Mouse (Mus musculus): ENCODE results near the gene Fam173a. TPM values are rescaled to one million over a fixed set of nuclear protein-coding genes. Genes with fewer than 3 reads are reported as not detected.

Fam173a gene
- 45.1 and 48.5 TPM in 2 replicates for polyA plus RNA-seq (2012; rRNA removed)

GRCm38 (mm10) chr17:25792615-25793014 is at the start of gene Fam173a:
Fam173a (minus strand) TSS chr17:25792901.

GRCm38 (mm10) chr17:25841117-25841880 is 48.6 kb upstream of the Fam173a start, which contains the start of gene Gm20683:
Gm20683 (minus strand) TSS chr17:25841763.

GRCm38 (mm10) chr17:25837076-25837410 is 44.3 kb upstream of the Fam173a start, which contains the start of gene Rhbdl1:
Rhbdl1 (minus strand) TSS chr17:25837295.

GRCm38 (mm10) chr17:25833291-25833663 is 40.6 kb upstream of the Fam173a start, which contains the start of gene Stub1:
Stub1 (minus strand) TSS chr17:25833404.

DNA sequence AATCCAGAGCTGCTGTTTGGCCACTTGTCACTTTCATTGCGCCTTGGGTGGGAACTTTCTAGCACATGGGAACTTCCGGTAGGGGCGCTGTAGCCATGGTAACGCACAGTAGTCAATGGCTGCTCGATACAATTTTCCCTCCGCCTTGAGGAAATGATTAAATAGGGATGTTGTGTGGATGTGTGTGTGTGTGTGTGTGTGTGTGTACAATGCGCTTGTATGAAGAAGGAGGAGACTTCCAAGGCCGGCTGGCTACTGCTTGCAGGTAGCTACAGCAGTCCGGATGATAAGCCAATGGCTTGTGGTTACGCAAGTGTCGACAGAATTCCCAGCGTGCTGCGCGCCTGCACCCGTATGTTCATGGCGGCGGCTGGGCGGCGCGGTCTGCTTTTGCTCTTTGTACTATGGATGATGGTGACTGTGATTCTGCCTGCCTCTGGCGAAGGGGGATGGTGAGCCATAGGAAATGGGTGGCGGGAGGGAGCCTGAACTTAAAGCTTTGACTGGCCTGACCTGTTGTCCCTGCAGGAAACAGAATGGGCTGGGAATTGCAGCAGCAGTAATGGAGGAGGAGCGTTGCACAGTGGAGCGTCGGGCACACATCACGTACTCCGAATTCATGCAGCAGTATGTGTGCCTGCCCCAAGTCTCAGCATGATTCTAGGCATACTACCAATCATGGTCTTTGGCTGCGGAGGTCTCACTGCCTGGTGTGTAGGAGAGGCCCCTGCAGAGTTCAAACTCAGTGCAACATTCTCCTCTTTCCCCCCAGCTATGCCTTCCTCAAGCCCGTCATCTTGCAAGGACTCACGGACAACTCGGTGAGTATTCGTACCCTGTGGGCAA is 36.2 kb upstream of the Fam173a start, which contains the start of gene Jmjd8:
Gene Jmjd8, plus strand, starts transcription at position 156 of the 846 bp plus-strand sequence.

DNA sequence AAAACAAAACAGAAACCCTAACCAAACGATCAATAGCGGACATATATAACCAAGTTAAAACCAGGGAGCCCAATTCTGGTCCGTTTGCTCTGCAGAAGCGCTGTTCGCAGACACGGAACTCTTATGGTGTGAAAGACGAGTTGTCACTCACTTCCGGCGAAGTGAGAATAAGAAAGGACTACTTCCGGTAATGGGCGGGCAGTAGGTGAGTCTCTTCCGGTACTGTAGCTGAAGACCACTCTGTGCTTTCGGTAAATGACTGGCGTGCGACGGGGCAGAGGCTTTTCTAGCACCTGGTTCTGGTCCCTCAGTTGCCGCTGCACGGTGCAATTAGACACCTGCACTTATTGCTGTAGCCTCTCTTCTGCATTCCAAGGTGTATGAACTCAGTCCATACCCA is 30.8 kb upstream of the Fam173a start, which contains the start of gene Wdr24:
Gene Wdr24, plus strand, starts transcription at position 176 of the 400 bp plus-strand sequence.

GRCm38 (mm10) chr17:25808789-25809605 is 16.3 kb upstream of the Fam173a start, which contains the start of gene Fbxl16:
Fbxl16 (plus strand) TSS chr17:25809085.

DNA sequence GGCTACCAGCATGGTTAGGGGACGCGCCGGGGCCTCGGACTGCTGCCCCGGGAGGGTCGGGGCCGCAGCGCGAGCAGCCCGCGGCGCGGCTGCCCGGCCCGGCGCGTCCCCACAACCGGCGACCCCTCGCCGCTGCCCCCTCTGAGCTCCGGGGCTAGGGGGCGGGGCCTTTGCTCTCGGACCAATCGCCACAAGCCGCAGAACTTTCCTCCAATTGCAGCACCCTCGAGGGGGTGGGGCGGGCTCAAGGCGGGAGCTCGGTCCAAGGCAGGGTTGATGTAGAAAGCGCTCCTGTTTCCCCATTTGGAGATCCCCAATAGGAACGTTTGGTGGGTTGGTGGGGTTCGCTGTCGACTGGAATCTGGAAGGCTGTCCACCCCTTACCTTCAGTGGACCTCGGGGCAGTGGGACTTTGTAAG is 4.3 kb upstream of the Fam173a start, which contains the start of gene Metrn:
Gene Metrn, minus strand, starts transcription at position 186 of the 419 bp plus-strand sequence.

GRCm38 (mm10) chr17:25795609-25796092 is 3.0 kb upstream of the Fam173a start, which contains the start of gene AC134908.4:
AC134908.4 (minus strand) TSS chr17:25795659.

DNA sequence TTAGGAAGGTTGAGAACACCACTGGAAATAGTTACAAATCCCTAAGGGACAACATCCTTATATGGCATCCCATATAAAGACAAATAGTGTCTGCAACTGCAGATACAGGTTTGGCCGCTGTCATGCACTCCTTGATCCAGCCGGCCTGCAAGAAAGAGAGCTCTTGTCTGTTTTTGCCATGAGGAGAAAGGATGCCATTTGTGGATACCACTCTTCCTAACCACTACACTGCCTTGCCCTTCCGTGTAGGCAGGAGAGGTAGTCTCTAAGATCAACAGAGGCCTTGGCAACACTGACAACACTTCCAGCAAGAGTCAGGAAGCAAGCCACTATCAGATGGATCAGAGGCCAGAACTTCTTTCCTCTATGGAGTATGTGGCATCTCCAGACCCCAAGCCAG is 6.4 kb downstream of the Fam173a start, which contains the start of gene Ccdc78:
Gene Ccdc78, plus strand, starts transcription at position 301 of the 400 bp plus-strand sequence.

DNA sequence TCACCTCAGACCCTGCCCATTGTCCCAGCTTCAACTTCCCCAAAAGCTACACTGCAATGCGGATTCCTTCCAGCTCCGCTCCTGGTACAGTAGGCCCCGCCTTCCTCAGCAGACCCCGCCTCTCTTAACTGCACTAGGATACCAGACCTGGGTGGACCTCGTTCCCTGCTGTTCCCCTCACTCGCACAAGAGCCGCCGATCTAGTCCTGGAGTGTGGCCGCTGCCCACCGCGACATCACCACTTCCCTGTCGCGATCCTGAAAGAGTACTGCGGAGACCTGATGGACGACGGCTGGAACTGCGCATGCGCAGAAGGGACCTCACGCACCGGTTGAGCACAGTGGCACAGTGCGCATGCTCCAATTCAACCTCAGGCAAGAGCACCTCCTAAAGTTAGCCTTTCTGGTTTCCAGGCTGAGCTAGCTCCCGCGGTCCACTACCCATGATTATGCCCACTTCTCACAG is 7.4 kb downstream of the Fam173a start, which contains the start of gene Haghl:
Gene Haghl, minus strand, starts transcription at position 393 of the 465 bp plus-strand sequence.

DNA sequence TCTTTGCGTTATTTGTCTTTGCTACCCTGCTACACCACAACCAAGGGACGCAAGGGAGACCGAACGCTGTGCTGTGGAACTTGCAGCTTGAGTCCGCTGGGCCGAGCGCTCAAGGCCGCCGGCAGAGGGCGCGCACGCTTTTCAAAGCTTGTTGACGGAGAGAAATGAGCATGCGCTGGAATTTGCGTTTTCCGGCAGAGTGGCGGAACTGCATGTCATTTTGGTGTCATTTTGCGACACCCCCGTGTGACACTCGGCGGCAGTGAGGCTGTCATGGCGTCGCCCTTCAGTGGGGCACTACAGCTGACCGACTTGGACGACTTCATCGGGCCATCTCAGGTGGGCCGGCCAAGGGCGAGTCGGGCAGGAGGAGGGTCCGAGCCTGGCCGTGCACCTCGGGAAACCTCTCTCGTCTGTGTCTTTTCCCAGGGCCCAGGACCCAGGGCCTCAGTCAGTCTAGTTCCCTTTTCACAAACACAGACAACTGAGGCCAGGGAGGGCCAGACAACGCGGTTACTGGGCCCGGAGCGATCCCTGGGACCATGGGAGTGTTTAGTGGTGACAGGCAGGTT is 19.1 kb downstream of the Fam173a start, which contains the start of gene Narfl:
Gene Narfl, plus strand, starts transcription at position 228 of the 572 bp plus-strand sequence.

DNA sequence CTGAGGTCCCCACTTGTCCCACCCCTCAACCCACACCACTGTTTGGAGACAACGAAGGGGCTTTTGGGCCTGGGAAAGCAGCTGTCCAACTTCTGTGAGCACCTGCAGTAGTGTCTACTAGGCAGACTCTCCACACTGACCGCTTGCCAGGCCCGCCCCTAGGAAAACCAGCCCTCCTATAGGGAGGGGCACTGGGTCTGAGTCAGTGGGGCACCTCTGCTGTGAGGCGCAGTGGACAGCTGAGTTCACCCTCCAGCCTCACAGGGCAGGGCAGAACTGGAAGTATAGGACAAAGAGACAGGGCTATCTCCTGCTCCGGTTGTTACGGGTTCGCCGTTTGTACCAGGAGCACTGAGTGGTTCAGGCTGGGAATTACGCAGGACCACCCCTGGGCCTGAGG is 38.5 kb downstream of the Fam173a start, which contains the start of gene Msln:
Gene Msln, minus strand, starts transcription at position 138 of the 400 bp plus-strand sequence.

Other genes starting within 250 kb of the Fam173a start
- gene Sox8, start 222.2 kb downstream of the Fam173a start, polyA plus RNA-seq (2012; rRNA removed) = 0.01 and 0.15 TPM in 2 replicates
- 3.2 and 4.0 TPM in 2 replicates for gene Lmf1, start 213.8 kb downstream of the Fam173a start, polyA plus RNA-seq (2012; rRNA removed)
- gene Gng13, start 75.7 kb downstream of the Fam173a start, polyA plus RNA-seq (2012; rRNA removed) = 0.07 and 0.24 TPM in 2 replicates
- 17.4 and 17.9 TPM in 2 replicates for gene Chtf18, start 65.5 kb downstream of the Fam173a start, polyA plus RNA-seq (2012; rRNA removed)
- gene Rpusd1, start 65.2 kb downstream of the Fam173a start, polyA plus RNA-seq (2012; rRNA removed) = 7.9 and 9.7 TPM in 2 replicates
- 0.01 TPM in 1 of 2 replicates, not detected in the other for gene Mslnl, start 56.9 kb downstream of the Fam173a start, polyA plus RNA-seq (2012; rRNA removed)
- 0.67 and 1.3 TPM in 2 replicates for gene Msln, start 38.5 kb downstream of the Fam173a start, polyA plus RNA-seq (2012; rRNA removed)
- gene Narfl, start 19.1 kb downstream of the Fam173a start, polyA plus RNA-seq (2012; rRNA removed) = 8.8 and 10.3 TPM in 2 replicates
- gene Haghl, start 7.2 kb downstream of the Fam173a start, polyA plus RNA-seq (2012; rRNA removed) = 6.6 and 6.9 TPM in 2 replicates
- 0.02 TPM in 2 replicates for gene Ccdc78, start 6.3 kb downstream of the Fam173a start, polyA plus RNA-seq (2012; rRNA removed)
- 0.27 TPM in 1 of 2 replicates, not detected in the other for gene AC134908.4, start 2.8 kb upstream of the Fam173a start, polyA plus RNA-seq (2012; rRNA removed)
- 17.5 and 18.6 TPM in 2 replicates for gene Metrn, start 4.2 kb upstream of the Fam173a start, polyA plus RNA-seq (2012; rRNA removed)
- 0.05 and 0.07 TPM in 2 replicates for gene Fbxl16, start 16.2 kb upstream of the Fam173a start, polyA plus RNA-seq (2012; rRNA removed)
- gene Wdr24, start 30.7 kb upstream of the Fam173a start, polyA plus RNA-seq (2012; rRNA removed) = 12.5 and 14.2 TPM in 2 replicates
- gene Jmjd8, start 36.0 kb upstream of the Fam173a start, polyA plus RNA-seq (2012; rRNA removed) = 14.5 and 16.3 TPM in 2 replicates
- gene Stub1, start 40.5 kb upstream of the Fam173a start, polyA plus RNA-seq (2012; rRNA removed) = 80.4 and 87.9 TPM in 2 replicates
- 1.1 and 1.3 TPM in 2 replicates for gene Rhbdl1, start 44.4 kb upstream of the Fam173a start, polyA plus RNA-seq (2012; rRNA removed)
- gene Gm20683, start 48.9 kb upstream of the Fam173a start, polyA plus RNA-seq (2012; rRNA removed) = 2.3 and 3.3 TPM in 2 replicates
- 30.0 and 33.7 TPM in 2 replicates for gene Rhot2, start 52.0 kb upstream of the Fam173a start, polyA plus RNA-seq (2012; rRNA removed)
- gene Wdr90, start 68.6 kb upstream of the Fam173a start, polyA plus RNA-seq (2012; rRNA removed) = 15.6 and 18.5 TPM in 2 replicates
- gene Mcrip2, start 75.9 kb upstream of the Fam173a start, polyA plus RNA-seq (2012; rRNA removed) = 18.4 and 20.6 TPM in 2 replicates
- 41.0 and 42.6 TPM in 2 replicates for gene Mettl26, start 82.2 kb upstream of the Fam173a start, polyA plus RNA-seq (2012; rRNA removed)
- gene Wfikkn1, start 88.0 kb upstream of the Fam173a start, polyA plus RNA-seq (2012; rRNA removed) = 0.49 and 0.51 TPM in 2 replicates
- 5.4 and 6.5 TPM in 2 replicates for gene Rab40c, start 126.8 kb upstream of the Fam173a start, polyA plus RNA-seq (2012; rRNA removed)
- gene Pigq, start 152.0 kb upstream of the Fam173a start, polyA plus RNA-seq (2012; rRNA removed) = 226 and 261 TPM in 2 replicates
- gene Nhlrc4, start 152.1 kb upstream of the Fam173a start, polyA plus RNA-seq (2012; rRNA removed) = 7.0 and 10.4 TPM in 2 replicates
- gene A930017K11Rik, start 159.7 kb upstream of the Fam173a start, polyA plus RNA-seq (2012; rRNA removed) = 0.14 and 0.16 TPM in 2 replicates
- 6.4 and 7.9 TPM in 2 replicates for gene Capn15, start 192.9 kb upstream of the Fam173a start, polyA plus RNA-seq (2012; rRNA removed)

Data from liver, embryonic 14 days (tissue).